Mouse (Mus musculus): ENCODE results near the gene Pak2.
"Not testable (repeated sequence)": the region's sequence is repeated elsewhere in the genome, so short reads cannot be mapped to it uniquely, and the experiment has no call there.

The Pak2 gene

GRCm38 (mm10) chr16:32091466-32091865 is 12.3 kb upstream of the Pak2 start:
- no peak for DNase-seq (ENCODE audit: low read depth, low spot score)

- no peak for DNase-seq (ENCODE audit: low read depth, low spot score)
Measured at GRCm38 (mm10) chr16:32087629-32088443, 8.7 kb upstream of the Pak2 start.

GRCm38 (mm10) chr16:32078408-32078990 is 643 bp downstream of the Pak2 start:
- peak; percentile 51 for DNase-seq (ENCODE audit: low read depth, low spot score)

GRCm38 (mm10) chr16:32077648-32078407 is 1.3 kb downstream of the Pak2 start:
- DNase-seq (ENCODE audit: low read depth, low spot score), result no peak

GRCm38 (mm10) chr16:32076406-32076805 is 2.7 kb downstream of the Pak2 start:
- no peak for DNase-seq (ENCODE audit: low read depth, low spot score)

- DNase-seq (ENCODE audit: low read depth, low spot score), result no peak
Measured at GRCm38 (mm10) chr16:32075762-32076161, 3.4 kb downstream of the Pak2 start.

- DNase-seq (ENCODE audit: low read depth, low spot score), result not testable (repeated sequence)
Measured at GRCm38 (mm10) chr16:32070070-32070469, 9.1 kb downstream of the Pak2 start.

- DNase-seq (ENCODE audit: low read depth, low spot score), result peak; percentile 35
Measured at GRCm38 (mm10) chr16:32068389-32069300, 10.5 kb downstream of the Pak2 start.

GRCm38 (mm10) chr16:32066899-32067298 is 12.2 kb downstream of the Pak2 start:
- DNase-seq (ENCODE audit: low read depth, low spot score), result no peak

GRCm38 (mm10) chr16:32063900-32064299 is 15.2 kb downstream of the Pak2 start:
- peak; percentile 24 for DNase-seq (ENCODE audit: low read depth, low spot score)

GRCm38 (mm10) chr16:32062226-32062625 is 16.9 kb downstream of the Pak2 start:
- no peak for DNase-seq (ENCODE audit: low read depth, low spot score)

GRCm38 (mm10) chr16:32059840-32060523 is 19.2 kb downstream of the Pak2 start:
- DNase-seq (ENCODE audit: low read depth, low spot score), result no peak

- no peak for DNase-seq (ENCODE audit: low read depth, low spot score)
Measured at GRCm38 (mm10) chr16:32058817-32059216, 20.3 kb downstream of the Pak2 start.

- DNase-seq (ENCODE audit: low read depth, low spot score), result no peak
Measured at GRCm38 (mm10) chr16:32042367-32042766, 36.8 kb downstream of the Pak2 start.

- DNase-seq (ENCODE audit: low read depth, low spot score), result no peak
Measured at GRCm38 (mm10) chr16:32019678-32020077, 59.5 kb downstream of the Pak2 start.

- no peak for DNase-seq (ENCODE audit: low read depth, low spot score)
Measured at GRCm38 (mm10) chr16:32010330-32010729, 68.8 kb downstream of the Pak2 start.

- peak; percentile 87 for DNase-seq (ENCODE audit: low read depth, low spot score)
Measured at GRCm38 (mm10) chr16:32009913-32010312, 69.2 kb downstream of the Pak2 start.

GRCm38 (mm10) chr16:32008529-32009293 is 70.4 kb downstream of the Pak2 start:
- no peak for DNase-seq (ENCODE audit: low read depth, low spot score)

- DNase-seq (ENCODE audit: low read depth, low spot score), result no peak
Measured at GRCm38 (mm10) chr16:32004731-32005130, 74.4 kb downstream of the Pak2 start.

All from brain, adult 2 months (tissue).